Mouse (Mus musculus) layer of hippocampus, adult 2 months (tissue): ENCODE data around the gene Six6. TPM values are rescaled to one million over a fixed set of nuclear protein-coding genes. Genes with fewer than 3 reads are reported as not detected.

Experiments used
- DNase-seq, 2 experiments: peaks; one replicate each; pipeline ENCODE4 v3.0.0; 2022; ENCODE audit warnings: low spot score in 2 of 2
- H3K27ac ChIP-seq: fragments of 200-600 bp; 2 replicates; pipeline ENCODE4 v1.8.1; 2022
- H3K4me3 ChIP-seq: fragments of 200-600 bp; 2 replicates; pipeline ENCODE4 v1.8.1; 2022; ENCODE audit warnings: mild to moderate bottlenecking
- CTCF ChIP-seq: fragments of 200-600 bp; conservative IDR thresholded peaks from 2 replicates; pipeline ENCODE4 v1.8.1; 2022; ENCODE audit warnings: antibody characterized with exemption, mild to moderate bottlenecking, moderate library complexity
- total RNA-seq, 2 experiments: library from RNA; stranded (reverse); gene quantifications; 2 replicates each; pipeline ENCODE4 v1.2.3; 2021

Six6 gene
- total RNA-seq, 2 experiments from 2014 or later: not detected

DNA sequence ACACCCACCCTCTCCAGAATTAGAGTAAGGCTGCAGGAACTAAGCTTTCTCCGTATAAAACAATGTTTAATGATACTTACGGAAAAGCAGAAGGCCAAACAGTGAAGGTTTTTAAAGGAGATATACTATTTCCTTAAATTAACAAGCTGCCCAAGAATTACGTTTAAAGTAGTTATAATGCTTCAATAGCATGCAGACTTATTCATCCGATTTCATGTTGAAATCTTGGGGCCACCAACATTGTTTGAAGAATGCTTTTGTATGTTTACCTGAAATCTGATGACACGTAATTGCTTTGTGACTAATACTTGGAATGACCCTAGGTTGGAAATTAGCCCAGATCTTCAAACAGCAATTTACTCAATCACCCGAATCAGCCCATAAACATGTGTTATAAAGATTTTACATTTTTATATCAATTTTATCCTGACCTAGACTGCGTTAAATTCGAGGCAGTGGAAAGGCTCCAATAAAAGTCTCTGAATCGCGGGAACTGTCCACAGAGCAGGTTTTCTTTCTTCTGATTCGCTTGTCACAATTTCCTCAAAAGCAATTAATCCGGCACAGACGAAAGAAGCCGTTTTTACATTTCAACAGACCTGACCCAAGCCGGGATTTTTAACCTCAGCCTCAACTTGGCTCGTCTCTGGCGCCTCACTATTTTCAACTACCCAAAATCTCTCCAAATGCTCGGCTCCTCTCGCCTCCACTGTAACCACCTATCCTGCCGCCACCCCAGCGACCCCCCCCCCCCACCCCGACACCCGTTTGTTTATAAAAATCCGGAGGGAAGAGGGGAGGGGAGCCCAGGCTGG lies 4.9 kb downstream of the Six6 start:
- no peak for DNase-seq
- no peak overlapping the region for H3K27ac ChIP-seq
- H3K4me3 ChIP-seq: no peak overlapping the region
- no peak for TF ChIP-seq CTCF

DNA sequence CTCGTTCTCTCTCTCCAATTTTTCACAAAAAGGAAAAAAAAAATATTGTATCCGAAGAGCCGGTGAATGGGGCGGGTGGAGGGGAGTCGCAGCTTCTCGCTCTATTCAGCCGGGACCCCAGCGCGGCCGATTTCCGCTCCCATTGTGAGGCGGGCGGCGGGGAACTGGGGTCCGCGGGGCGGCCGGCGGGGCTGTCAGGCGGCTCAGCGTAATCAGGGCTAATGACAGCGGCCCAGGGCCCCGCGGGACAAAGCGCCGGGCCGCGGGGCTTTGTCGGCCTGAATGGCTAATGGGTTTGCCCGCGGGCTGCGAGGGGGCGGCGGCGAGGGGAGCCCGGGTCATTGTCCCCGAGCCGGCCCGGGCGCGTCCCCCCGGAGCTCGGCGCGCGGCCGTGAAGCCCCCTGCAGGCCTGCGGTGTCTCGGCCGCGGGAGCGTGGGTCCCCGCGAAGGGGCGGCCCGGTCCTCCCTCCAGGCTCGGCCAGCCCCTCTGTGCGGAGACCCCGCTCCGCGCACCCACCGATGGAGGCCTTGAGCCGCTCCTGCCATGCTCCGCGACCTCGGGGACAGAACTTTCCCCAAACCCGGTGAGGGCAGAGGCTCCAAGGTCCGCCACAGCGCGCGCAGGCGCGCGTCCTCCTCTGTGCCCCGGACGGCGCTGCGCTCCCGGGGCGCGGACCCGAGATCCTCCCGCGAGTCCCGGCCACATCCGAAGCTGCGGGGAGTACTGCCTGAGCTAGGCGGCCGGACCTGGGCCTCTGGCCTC lies 5.8 kb downstream of the Six6 start:
- no peak overlapping the region for H3K4me3 ChIP-seq
- no peak for DNase-seq
- no peak for TF ChIP-seq CTCF

DNA sequence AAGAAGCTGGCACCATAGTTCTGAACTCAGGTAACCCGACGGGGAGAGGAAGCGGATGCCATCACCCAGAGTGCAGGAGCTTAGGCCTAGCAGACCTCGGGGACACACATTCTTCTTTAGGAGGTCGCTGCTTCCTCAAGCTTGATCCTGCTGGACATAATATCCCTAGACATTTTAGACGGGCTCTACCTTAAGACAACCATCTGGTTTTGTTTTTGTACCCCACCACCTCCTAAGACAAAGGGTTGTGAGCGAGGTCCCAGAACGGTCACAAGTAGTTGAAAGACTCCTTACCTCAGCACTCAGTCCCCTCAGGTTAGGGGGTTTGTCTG lies 6.3 kb downstream of the Six6 start:
- DNase-seq: no peak
- H3K4me3 ChIP-seq: no peak overlapping the region
- TF ChIP-seq CTCF: no peak
- H3K27ac ChIP-seq: no peak overlapping the region

More for the DNA sequence above, 5.8 kb downstream of the Six6 start:
- H3K27ac ChIP-seq: no peak overlapping the region

GRCm38 (mm10) chr12:72946805-72947204 lies 7.1 kb downstream of the Six6 start:
- DNase-seq: no peak
- TF ChIP-seq CTCF: no peak
- H3K4me3 ChIP-seq: no peak overlapping the region

GRCm38 (mm10) chr12:72947335-72947734 lies 7.6 kb downstream of the Six6 start:
- H3K27ac ChIP-seq: no peak overlapping the region
- DNase-seq: no peak
- no peak overlapping the region for H3K4me3 ChIP-seq
- no peak for TF ChIP-seq CTCF

More at GRCm38 (mm10) chr12:72946805-72947204, 7.1 kb downstream of the Six6 start:
- no peak overlapping the region for H3K27ac ChIP-seq

DNA sequence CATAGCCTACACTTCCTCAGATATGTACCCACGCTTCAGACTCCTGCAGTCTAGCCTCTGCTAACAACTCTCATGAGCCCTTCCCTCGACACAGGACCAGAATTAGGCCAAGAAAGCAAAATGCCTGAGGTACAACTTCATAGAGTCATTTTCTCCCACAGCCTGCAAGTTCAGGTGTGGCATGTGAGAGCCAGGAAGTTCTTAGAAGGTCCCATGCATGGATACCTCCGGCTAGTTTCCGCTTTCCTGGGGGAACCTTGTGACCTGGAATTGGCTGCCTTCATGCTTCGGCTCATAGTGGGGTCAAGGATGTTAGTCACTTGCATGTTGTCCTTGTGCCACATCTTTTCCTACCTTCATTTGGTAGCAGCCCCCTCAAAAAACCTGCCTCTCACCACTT lies 13.4 kb downstream of the Six6 start:
- no peak for DNase-seq
- Histone ChIP-seq H3K4me3 (no peak overlapping the region), H3K27ac (no peak overlapping the region)
- no peak for TF ChIP-seq CTCF

- DNase-seq: no peak
- Histone ChIP-seq H3K4me3 (no peak overlapping the region), H3K27ac (no peak overlapping the region)
- TF ChIP-seq CTCF: no peak
Measured at GRCm38 (mm10) chr12:72953858-72954257, 14.2 kb downstream of the Six6 start.

GRCm38 (mm10) chr12:72954906-72955305 lies 15.2 kb downstream of the Six6 start:
- no peak overlapping the region for H3K27ac ChIP-seq

GRCm38 (mm10) chr12:72957829-72958424 lies 18.2 kb downstream of the Six6 start:
- no peak for DNase-seq
- TF ChIP-seq CTCF: no peak
- Histone ChIP-seq H3K27ac (no peak overlapping the region), H3K4me3 (no peak overlapping the region)

More at GRCm38 (mm10) chr12:72954906-72955305, 15.2 kb downstream of the Six6 start:
- no peak for DNase-seq
- TF ChIP-seq CTCF: no peak
- no peak overlapping the region for H3K4me3 ChIP-seq

GRCm38 (mm10) chr12:72958446-72958845 lies 18.8 kb downstream of the Six6 start:
- DNase-seq: no peak
- TF ChIP-seq CTCF: no peak
- Histone ChIP-seq H3K27ac (no peak overlapping the region), H3K4me3 (no peak overlapping the region)

DNA sequence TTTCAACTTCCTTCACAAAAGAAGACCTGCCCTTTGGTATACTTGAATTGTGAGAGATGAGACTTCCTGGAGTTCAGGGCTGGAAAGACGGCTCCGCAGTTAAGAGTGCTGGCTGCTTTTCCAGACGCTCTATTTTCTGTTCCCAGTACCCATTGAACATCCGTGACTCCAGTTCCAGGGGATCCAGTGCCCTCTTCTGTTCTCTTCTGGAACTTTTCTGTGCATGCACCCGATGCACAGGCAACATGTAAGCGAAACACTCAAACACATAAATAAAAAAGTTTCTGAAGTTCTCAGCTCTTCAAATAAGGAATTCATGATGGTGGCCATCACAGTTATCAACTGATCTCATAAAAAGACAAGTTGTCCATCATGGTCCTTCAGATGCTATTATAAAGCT lies 23.1 kb downstream of the Six6 start:
- TF ChIP-seq CTCF: no peak
- Histone ChIP-seq H3K4me3 (no peak overlapping the region), H3K27ac (no peak overlapping the region)
- no peak for DNase-seq

GRCm38 (mm10) chr12:72967541-72967940 lies 27.8 kb downstream of the Six6 start:
- no peak for TF ChIP-seq CTCF
- DNase-seq: no peak
- no peak overlapping the region for H3K27ac ChIP-seq
- H3K4me3 ChIP-seq: no peak overlapping the region

DNA sequence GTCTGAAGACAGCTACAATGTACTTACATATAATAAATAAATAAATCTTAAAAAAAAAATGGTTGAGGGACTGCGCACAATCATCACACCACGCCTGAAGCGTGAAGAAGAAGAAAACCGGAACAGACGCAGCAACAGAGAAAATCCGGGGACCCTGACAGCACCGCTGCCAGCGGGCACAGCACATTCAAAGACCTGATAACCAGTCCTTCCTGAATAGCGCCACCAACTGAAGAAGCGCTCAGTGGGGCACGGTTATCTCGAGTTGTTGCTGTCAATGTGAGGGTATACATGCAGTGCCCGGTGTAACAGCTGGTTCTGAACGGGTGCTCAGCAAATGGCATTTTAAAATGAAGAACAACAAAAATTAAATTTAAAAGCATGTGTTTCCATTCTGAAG lies 30.9 kb downstream of the Six6 start:
- no peak for TF ChIP-seq CTCF
- no peak overlapping the region for H3K27ac ChIP-seq
- no peak overlapping the region for H3K4me3 ChIP-seq
- no peak for DNase-seq
